Mouse (Mus musculus) intestine, postnatal 0 days (tissue): Measurements from ENCODE around the gene Ramp2. TPM values are rescaled to one million over a fixed set of nuclear protein-coding genes. Genes with fewer than 3 reads are reported as not detected.

Experiments
- ATAC-seq: fragments of 200-750 bp; cut with Nextera tagmentation; 2 replicates; pipeline ENCODE4 v1.8.0; 2017; ENCODE audit warnings: mild to moderate bottlenecking, moderate TSS enrichment, moderate library complexity
- H3K27ac ChIP-seq: fragments of 300-500 bp; sonication (generic); 2 replicates; pipeline ENCODE4 v1.5.1; 2014; ENCODE audit warnings: mild to moderate bottlenecking, low read depth, low read length, moderate library complexity
- H3K27me3 ChIP-seq: fragments of 300-500 bp; sonication (generic); replicated peaks from 2 replicates; pipeline ENCODE4 v1.6.1; 2014; ENCODE audit warnings: low read length, mixed read lengths; ENCODE audit not compliant: control insufficient read depth, insufficient read depth
- H3K36me3 ChIP-seq: fragments of 300-500 bp; sonication (generic); 2 replicates; pipeline ENCODE4 v1.6.1; 2014; ENCODE audit warnings: mild to moderate bottlenecking, moderate library complexity; ENCODE audit not compliant: control insufficient read depth, insufficient read depth
- H3K4me1 ChIP-seq: fragments of 300-500 bp; sonication (generic); replicated peaks from 2 replicates; pipeline ENCODE4 v1.6.1; 2014; ENCODE audit warnings: antibody characterized with exemption, low read length, mixed read lengths; ENCODE audit not compliant: control insufficient read depth, insufficient read depth
- H3K4me2 ChIP-seq: fragments of 300-500 bp; sonication (generic); replicated peaks from 2 replicates; pipeline ENCODE4 v1.6.1; 2014; ENCODE audit warnings: low read depth, mild to moderate bottlenecking, moderate library complexity
- H3K4me3 ChIP-seq: fragments of 300-500 bp; sonication (generic); 2 replicates; pipeline ENCODE4 v1.5.1; 2014; ENCODE audit warnings: low read depth, low read length
- H3K9ac ChIP-seq: fragments of 300-500 bp; sonication (generic); 2 replicates; pipeline ENCODE4 v1.6.1; 2014; ENCODE audit warnings: mild to moderate bottlenecking, low read depth, low read length
- H3K9me3 ChIP-seq: fragments of 300-500 bp; sonication (generic); 2 replicates; pipeline ENCODE4 v1.6.1; 2016; ENCODE audit warnings: mixed run types; ENCODE audit not compliant: control insufficient read depth
- CTCF ChIP-seq: sonication (generic); IDR thresholded peaks from 2 replicates; pipeline ENCODE4 v1.5.1; 2016; ENCODE audit warnings: low read depth, mild to moderate bottlenecking, control low read depth, antibody characterized with exemption, moderate library complexity
- WGBS: fragments of 180-500 bp; shearing (Covaris S2); extraction: QIAGEN DNeasy Blood & Tissue Kit; methylation state at CpG from one replicate; pipeline ENCODE4 v1.1.7; 2014; 5-methylcytosine and 5-hydroxymethylcytosine counted together
- polyA plus RNA-seq: library from polyadenylated mRNA; unstranded; fragments of >200 nt; fragmentation: Nextera tagmentation; extraction: Ambion mirVana; gene quantifications from 2 replicates; pipeline ENCODE4 v1.2.1, GENCODE M21; 2015

Ramp2 gene
- polyA plus RNA-seq, 1 experiment from 2014 or later = 74.7 TPM

DNA sequence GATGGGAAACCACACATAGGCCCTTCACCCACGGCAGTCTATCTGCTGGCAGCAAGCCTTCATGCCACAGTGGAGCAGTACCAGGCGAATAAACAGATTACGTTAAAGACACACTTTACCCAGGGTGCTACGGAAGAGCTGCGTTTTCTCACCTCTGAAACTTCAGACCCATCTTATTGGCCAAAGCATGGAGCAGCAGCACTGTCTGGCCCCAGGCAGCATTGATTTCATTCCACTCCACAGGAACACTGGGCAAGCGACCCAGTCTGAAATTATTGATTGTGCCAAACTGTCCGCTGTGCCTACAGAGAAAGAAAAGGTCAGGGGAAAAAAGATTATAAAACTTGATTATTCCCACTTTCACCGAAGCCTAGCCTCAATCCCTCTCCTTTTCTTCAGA lies 45.4 kb downstream of the Ramp2 start:
- H3K36me3 ChIP-seq = peaks cover 81% of the 10 kb centered on the region
- no peaks in the 10 kb centered on the region for H3K27me3 ChIP-seq

DNA sequence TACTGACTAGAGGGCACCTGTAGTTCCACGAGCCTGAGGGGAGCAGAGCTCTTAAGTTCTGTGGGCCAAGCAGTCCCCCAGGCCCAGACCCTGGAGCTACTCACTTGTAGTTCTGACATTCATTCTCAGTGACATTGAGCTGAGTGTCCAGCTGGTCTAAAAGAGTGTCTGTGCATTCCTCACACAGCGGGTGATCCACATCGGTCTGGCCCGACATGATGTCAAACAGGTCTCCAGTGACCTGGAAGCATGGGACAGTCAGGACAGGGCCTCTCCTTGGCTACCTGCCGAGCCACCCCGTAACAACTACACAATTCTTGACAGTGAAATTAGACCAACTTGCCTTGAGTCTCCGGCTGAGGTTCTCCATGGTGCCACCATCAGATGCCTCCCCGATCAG lies 49.4 kb downstream of the Ramp2 start:
- 94% methylated on average over 8 of the region's 8 CpGs for WGBS
- TF ChIP-seq CTCF = no peak
- Histone ChIP-seq H3K4me2 (no peak overlapping the region), H3K27me3 (no peaks in the 10 kb centered on the region), H3K36me3 (peaks cover 75% of the 10 kb centered on the region), H3K27ac (no peak overlapping the region), H3K9ac (no peak overlapping the region), H3K4me1 (no peaks in the 10 kb centered on the region), H3K4me3 (no peak overlapping the region), H3K9me3 (no peaks in the 10 kb centered on the region)
- ATAC-seq = no peak

More for the DNA sequence above, 45.4 kb downstream of the Ramp2 start:
- no peak for ATAC-seq
- Histone ChIP-seq H3K9me3 (no peaks in the 10 kb centered on the region), H3K27ac (no peak overlapping the region), H3K4me1 (no peaks in the 10 kb centered on the region), H3K4me2 (no peak overlapping the region), H3K4me3 (no peak overlapping the region), H3K9ac (no peak overlapping the region)
- 94% methylated on average over 8 of the region's 8 CpGs for WGBS
- TF ChIP-seq CTCF = no peak

DNA sequence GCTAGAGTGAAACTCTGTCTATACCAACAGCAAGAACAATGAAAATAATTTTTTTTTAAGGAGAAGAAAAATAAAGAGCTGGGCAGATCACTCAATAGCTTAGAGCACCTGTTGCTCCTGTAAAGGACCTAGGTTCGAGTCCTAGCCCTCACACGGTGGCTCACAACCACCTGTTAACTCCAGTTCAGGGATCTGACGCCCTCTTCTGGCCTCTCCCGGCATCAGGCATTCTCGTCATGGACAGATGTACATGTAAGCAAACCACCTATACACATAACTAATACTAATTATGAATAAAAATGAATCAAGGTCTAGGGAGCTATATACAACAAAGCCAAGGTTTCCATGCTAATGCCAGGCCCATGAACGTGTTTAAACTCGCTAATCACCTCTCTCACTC lies 55.1 kb downstream of the Ramp2 start:
- no peak for ATAC-seq
- no peak overlapping the region for H3K27ac ChIP-seq
- H3K9me3 ChIP-seq = no peaks in the 10 kb centered on the region
- no peaks in the 10 kb centered on the region for H3K27me3 ChIP-seq
- H3K36me3 ChIP-seq = peaks cover 22% of the 10 kb centered on the region
- H3K4me1 ChIP-seq = 0 out of 2 replicates have a peak, but pooled peaks cover 3% of the 10 kb centered on the region
- WGBS = 65% methylated on average over 7 of the region's 7 CpGs
- H3K4me3 ChIP-seq = peak overlapping the region; percentile 71
- peak overlapping the region; percentile 72 for H3K9ac ChIP-seq
- peak; percentile 47 for TF ChIP-seq CTCF
- peak overlapping the region; percentile 94 for H3K4me2 ChIP-seq

DNA sequence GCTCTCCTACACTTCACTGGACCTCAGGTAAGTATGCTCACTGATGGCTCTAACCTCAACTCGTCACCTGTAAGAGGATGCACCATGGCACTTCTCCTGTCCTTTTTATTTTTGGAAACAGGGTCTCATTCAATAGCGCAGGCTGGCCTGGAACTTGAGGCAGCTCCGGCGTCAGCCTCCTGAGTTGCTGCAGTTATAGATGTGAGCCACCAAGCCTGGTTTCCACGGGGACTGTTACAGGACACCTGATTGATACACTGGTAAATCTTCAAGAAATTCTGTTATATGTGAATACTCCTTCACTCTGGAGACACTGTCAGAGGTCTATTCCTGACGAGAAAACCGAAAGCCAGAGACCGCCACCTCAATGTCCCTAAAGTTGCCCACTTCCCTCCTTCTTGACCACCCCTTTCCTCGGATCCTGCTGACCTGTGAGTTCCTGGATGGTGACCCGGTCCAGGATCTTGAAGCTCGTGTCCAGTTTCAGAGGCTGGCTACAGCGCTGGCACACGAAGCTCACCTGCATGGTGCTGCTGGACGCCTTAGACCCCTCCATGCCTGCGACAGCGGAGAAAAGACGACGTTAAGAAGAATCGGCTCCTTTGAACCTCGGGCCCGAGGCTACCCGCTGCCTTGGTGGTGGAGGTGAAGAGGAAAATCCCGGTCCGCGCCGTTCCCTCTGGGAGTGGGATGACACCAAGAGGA lies 55.6 kb downstream of the Ramp2 start:
- no peaks in the 10 kb centered on the region for H3K9me3 ChIP-seq
- H3K4me1 ChIP-seq = 0 out of 2 replicates have a peak, but pooled peaks cover 3% of the 10 kb centered on the region
- TF ChIP-seq CTCF = no peak
- H3K27ac ChIP-seq = peak overlapping the region; percentile 54
- peak overlapping the region; percentile 71 for H3K4me3 ChIP-seq
- H3K9ac ChIP-seq = peak overlapping the region; percentile 72
- peaks cover 17% of the 10 kb centered on the region for H3K36me3 ChIP-seq
- peak; percentile 12; the same call in 1 of the 2 replicates for ATAC-seq
- H3K4me2 ChIP-seq = peak overlapping the region; percentile 94
- no peaks in the 10 kb centered on the region for H3K27me3 ChIP-seq
- 11% methylated on average over 26 of the region's 26 CpGs for WGBS

DNA sequence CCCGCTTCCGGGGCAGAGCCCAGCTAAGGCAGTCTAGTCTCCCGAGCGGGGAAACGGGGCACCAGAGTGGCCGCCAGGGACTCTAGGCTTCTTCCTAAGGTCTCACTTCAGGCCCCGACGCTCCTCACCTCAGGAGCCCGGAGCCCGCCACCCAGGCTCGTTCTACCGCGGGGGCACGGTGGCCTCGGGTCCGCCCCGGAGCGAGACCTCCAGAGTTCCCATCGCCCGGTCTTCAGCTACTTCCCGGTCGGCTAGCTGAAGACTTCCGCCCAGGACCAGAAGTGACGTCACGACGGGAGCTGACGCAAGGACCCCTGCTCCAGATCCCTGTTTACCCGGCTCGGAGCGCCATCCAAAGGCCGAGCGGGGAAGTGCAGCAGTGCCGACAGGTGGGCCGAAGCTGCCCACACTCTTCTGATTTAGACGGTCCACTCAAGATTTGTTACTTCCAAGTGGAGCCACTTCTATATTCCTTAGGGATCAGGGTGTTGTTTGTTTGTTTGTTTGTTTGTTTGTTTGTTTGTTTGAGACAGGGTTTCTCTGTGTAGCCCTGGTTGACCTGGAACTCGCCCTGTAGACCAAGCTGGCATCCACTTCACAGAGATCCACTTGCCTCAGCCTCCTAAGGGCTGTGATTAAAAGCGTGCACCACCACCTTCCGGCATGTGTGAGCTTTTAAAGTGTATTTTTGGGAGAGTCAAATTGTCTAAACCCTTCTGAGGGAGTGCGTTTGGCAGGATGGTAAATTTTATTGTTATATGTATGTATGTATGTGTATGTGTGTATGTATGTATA lies 56.4 kb downstream of the Ramp2 start, which contains the start of gene Becn1:
TSS of gene Becn1 (minus strand) at position 283 of the 795 bp plus-strand sequence.
- Histone ChIP-seq H3K27ac (peak within 1 kb of the TSS; percentile 54), H3K9ac (peak within 1 kb of the TSS; percentile 72), H3K9me3 (no peaks in the 10 kb centered on the region), H3K36me3 (peaks cover 13% of the 10 kb centered on the region), H3K27me3 (no peaks in the 10 kb centered on the region), H3K4me2 (peak within 1 kb of the TSS; percentile 94), H3K4me1 (0 out of 2 replicates have a peak, but pooled peaks cover 3% of the 10 kb centered on the region), H3K4me3 (peak within 1 kb of the TSS; percentile 71)
- TF ChIP-seq CTCF = peak; percentile 97
- peak; percentile 88 for ATAC-seq
- WGBS = 7% methylated on average over 39 of the region's 39 CpGs

DNA sequence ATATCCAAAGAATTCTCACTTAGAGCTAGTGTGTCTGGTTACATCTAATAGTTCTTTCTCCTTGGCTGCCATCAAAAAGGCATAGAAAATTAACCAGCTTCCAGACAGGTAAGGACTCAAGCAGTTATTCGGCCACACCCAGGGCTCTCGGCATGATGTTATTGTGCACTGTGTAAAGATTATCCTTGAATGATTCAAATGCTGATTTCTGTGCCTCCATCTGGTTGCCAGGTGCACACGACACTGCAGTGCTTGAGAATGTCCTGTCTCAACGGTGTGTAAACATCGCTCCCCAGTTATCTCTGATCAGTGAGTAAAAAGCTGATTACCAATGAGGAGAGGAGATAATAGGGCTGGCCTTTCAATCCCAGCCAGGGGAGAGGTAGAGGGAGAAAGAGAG lies 61.9 kb downstream of the Ramp2 start:
- H3K4me3 ChIP-seq = no peak overlapping the region
- H3K27me3 ChIP-seq = no peaks in the 10 kb centered on the region
- no peaks in the 10 kb centered on the region for H3K9me3 ChIP-seq
- no peaks in the 10 kb centered on the region for H3K36me3 ChIP-seq
- no peaks in the 10 kb centered on the region for H3K4me1 ChIP-seq
- H3K27ac ChIP-seq = no peak overlapping the region
- H3K4me2 ChIP-seq = no peak overlapping the region
- TF ChIP-seq CTCF = no peak
- H3K9ac ChIP-seq = no peak overlapping the region
- ATAC-seq = no peak
- 14% methylated on average over 5 of the region's 5 CpGs for WGBS

Other genes starting within 250 kb of the Ramp2 start
- gene Atp6v0a1, start 236.6 kb upstream of the Ramp2 start, polyA plus RNA-seq = 62.1 and 67.2 TPM in 2 replicates
- 25.6 and 25.8 TPM in 2 replicates for gene Naglu, start 176.0 kb upstream of the Ramp2 start, polyA plus RNA-seq
- 0.08 TPM in 1 of 2 replicates, not detected in the other for gene Hsd17b1, start 167.6 kb upstream of the Ramp2 start, polyA plus RNA-seq
- 28.0 TPM in 2 replicates for gene Coasy, start 163.5 kb upstream of the Ramp2 start, polyA plus RNA-seq
- gene Mlx, start 158.8 kb upstream of the Ramp2 start, polyA plus RNA-seq = 93.3 and 96.4 TPM in 2 replicates
- gene Psmc3ip, start 150.6 kb upstream of the Ramp2 start, polyA plus RNA-seq = 9.1 and 10.5 TPM in 2 replicates
- gene Retreg3, start 126.1 kb upstream of the Ramp2 start, polyA plus RNA-seq = 10.3 and 12.3 TPM in 2 replicates
- 20.0 and 20.6 TPM in 2 replicates for gene Tubg1, start 126.1 kb upstream of the Ramp2 start, polyA plus RNA-seq
- gene Tubg2, start 90.1 kb upstream of the Ramp2 start, polyA plus RNA-seq = 2.5 and 2.8 TPM in 2 replicates
- 5.2 and 6.0 TPM in 2 replicates for gene Cntnap1, start 75.5 kb upstream of the Ramp2 start, polyA plus RNA-seq
- 7.7 and 7.8 TPM in 2 replicates for gene Plekhh3, start 74.7 kb upstream of the Ramp2 start, polyA plus RNA-seq
- 0.13 and 0.22 TPM in 2 replicates for gene Ccr10, start 70.6 kb upstream of the Ramp2 start, polyA plus RNA-seq
- gene Ezh1, start 19.6 kb upstream of the Ramp2 start, polyA plus RNA-seq = 9.8 and 10.8 TPM in 2 replicates
- gene Vps25, start 7.7 kb downstream of the Ramp2 start, polyA plus RNA-seq = 148 and 157 TPM in 2 replicates
- 4.6 and 4.7 TPM in 2 replicates for gene Wnk4, start 14.5 kb downstream of the Ramp2 start, polyA plus RNA-seq
- gene Cntd1, start 33.0 kb downstream of the Ramp2 start, polyA plus RNA-seq = 0.26 and 0.47 TPM in 2 replicates
- gene Coa3, start 33.1 kb downstream of the Ramp2 start, polyA plus RNA-seq = 255 and 276 TPM in 2 replicates
- 117 and 124 TPM in 2 replicates for gene Becn1, start 56.3 kb downstream of the Ramp2 start, polyA plus RNA-seq
- gene Psme3, start 70.2 kb downstream of the Ramp2 start, polyA plus RNA-seq = 59.5 and 60.2 TPM in 2 replicates
- gene Aoc2, start 79.0 kb downstream of the Ramp2 start, polyA plus RNA-seq = 0.34 and 0.41 TPM in 2 replicates
- gene Aoc3, start 84.6 kb downstream of the Ramp2 start, polyA plus RNA-seq = 3.7 and 4.4 TPM in 2 replicates
- gene G6pc, start 121.5 kb downstream of the Ramp2 start, polyA plus RNA-seq = 54.3 and 63.3 TPM in 2 replicates
- gene Aarsd1, start 171.6 kb downstream of the Ramp2 start, polyA plus RNA-seq = 27.0 and 28.9 TPM in 2 replicates
- gene Gm27029, start 178.8 kb downstream of the Ramp2 start, polyA plus RNA-seq = 2.2 and 2.9 TPM in 2 replicates
- gene Rundc1, start 179.1 kb downstream of the Ramp2 start, polyA plus RNA-seq = 12.0 and 13.1 TPM in 2 replicates
- 7.0 and 7.8 TPM in 2 replicates for gene Ptges3l, start 179.3 kb downstream of the Ramp2 start, polyA plus RNA-seq
- 240 and 241 TPM in 2 replicates for gene Rpl27, start 196.3 kb downstream of the Ramp2 start, polyA plus RNA-seq
- 100 and 102 TPM in 2 replicates for gene Ifi35, start 202.4 kb downstream of the Ramp2 start, polyA plus RNA-seq
- 27.8 and 31.9 TPM in 2 replicates for gene Rnd2, start 219.0 kb downstream of the Ramp2 start, polyA plus RNA-seq
- 94.5 and 95.6 TPM in 2 replicates for gene Vat1, start 220.2 kb downstream of the Ramp2 start, polyA plus RNA-seq